Mouse (Mus musculus) 3134 (cell line): ENCODE measurements around the gene Runx1.
A peak's percentile ranks its signal among the peaks of the same experiment; 100 is the strongest.

Experiments used
- DNase-seq: peaks from one replicate; pipeline ENCODE4 v3.0.0-alpha.2; 2011; ENCODE audit warnings: low spot score; ENCODE audit not compliant: insufficient read length; ENCODE audit errors: extremely low read depth

The Runx1 gene

DNA sequence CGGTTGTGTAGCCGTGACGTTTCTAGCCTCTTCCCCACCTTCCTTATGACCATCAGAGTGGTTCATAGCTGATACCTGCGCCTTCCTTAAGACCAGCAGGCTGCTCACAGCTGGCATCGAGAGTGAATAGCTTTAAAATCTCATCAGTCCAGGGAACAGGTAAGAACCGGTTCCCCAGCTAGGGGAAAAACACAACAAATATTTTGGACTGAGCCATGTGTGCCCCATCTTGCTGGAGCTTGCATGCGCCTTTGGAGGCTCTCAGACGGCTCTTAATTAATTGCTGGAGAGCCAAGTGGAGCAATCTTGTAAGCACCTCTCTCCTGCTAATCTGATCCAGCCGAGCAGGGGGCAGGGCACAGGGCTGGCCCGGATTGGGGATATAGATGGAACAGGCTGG lies 245.0 kb downstream of the Runx1 start:
- DNase-seq, result no peak

DNA sequence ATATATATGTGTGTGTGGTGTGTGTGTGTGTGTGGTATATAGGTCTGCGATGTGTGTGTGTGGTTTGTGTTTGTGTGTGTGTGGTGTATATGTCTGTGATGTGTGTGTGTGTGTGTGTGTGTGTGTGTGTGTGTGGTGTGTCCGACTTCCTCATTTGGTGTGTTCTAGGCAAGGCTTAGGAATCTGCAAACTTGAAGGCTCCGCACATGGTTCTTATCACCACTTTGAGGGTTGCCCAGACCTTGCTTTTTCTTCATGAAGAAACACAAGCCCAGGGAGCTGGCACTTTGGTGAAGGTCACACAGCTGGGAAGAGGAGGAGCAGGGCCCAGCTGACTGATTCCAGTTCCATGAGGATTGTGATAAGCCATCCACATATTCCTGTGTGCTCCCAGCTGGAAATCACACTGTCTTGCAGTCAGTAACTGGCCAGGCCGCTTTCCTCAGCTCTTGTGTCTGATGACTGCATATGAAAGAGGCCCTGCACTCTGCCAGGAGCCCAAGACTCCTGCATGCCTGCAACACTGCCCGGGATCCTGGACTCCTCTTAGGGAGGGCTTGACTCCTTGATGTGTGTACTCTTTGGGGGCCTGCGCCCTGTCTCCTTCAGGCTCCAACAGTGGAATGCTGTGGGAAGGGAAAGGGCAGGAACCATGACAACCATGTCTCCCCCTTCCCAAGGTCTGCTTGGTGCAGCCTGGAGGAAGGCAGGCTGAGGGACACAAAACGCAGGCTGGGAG lies 246.9 kb downstream of the Runx1 start:
- no peak for DNase-seq

- no peak for DNase-seq
These were observed 248.6 kb downstream of the Runx1 start for GRCm38 (mm10) chr16:92577381-92577780.

DNA sequence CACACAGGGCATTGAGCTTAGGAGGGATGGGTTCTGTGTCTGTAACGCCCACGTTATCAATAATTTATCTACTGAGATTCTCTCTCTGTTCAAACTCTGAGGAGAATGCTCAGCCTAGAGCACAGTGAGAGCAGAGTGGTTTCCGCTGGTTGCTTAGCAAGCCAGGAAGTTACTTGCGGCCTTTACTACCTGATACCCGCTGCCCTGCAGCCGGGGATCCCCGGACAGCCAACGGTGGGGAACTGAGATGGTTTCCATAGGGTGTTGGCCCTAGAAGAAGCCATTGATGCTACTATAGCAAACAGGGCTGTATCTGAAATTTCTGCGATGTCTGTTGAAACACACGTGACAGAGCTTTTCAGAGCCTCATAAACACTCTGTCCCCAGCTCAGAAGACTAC lies 250.2 kb downstream of the Runx1 start:
- DNase-seq, result no peak

DNA sequence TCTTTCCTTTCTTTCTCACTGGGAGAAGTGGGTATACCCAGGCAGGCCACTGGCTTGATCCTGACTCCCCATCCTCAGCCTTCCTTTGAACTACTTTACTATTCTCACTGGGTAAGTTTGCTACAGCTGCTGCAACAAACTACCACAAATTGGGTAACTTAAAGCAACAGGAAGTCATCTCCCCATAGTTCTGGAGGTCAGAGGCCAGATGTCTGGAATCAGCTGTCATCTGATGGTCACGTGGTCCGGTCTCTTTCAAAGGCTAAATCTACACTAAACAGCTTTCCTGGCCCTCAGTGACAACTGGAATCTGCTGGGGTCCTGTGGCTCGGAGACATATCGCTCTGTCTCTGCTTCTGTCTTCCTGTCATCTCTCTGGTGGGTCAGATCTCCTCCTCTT lies 252.8 kb downstream of the Runx1 start:
- DNase-seq, result peak; percentile 28

DNA sequence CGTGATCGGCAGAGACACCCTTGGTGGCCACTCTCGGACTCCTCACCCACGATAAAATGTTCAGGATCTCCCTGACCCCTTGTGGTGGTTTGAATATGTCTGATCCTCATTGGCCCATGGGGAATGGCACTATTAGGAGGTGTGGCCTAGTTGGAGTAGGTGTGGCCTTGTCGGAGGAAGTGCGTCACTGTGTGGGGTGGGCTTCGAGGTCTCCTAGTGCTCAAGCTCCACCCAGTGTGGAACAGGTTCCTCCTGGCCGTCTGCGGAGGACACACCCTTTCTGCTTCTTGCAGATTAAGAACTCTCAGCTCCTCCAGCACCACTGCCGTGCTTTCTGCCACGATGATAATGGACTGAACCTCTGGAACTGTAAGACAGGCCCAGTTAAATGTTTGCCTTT lies 254.7 kb downstream of the Runx1 start:
- DNase-seq, result no peak

- DNase-seq, result no peak
These were observed 259.8 kb downstream of the Runx1 start for GRCm38 (mm10) chr16:92566146-92566545.

DNA sequence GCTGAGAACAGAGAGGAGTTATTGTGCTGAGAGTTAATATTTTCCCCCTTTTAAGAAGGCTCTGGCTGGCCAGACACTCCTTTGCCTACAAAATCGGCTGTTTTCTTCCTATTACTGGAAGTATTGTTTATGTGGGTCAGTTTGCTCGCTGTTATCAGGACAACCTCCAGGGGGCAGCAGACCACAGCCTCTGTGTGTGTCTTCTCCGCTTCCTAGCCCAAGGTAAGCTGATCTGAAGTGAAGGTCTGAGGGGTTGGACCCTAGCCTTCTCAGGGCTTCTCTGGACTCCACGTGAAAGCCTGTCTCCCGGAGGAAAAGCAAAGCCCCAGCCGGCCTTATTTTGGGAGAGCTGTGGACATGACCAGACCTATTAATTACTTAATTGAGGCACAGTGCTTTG lies 260.2 kb downstream of the Runx1 start:
- DNase-seq, result peak; percentile 36

DNA sequence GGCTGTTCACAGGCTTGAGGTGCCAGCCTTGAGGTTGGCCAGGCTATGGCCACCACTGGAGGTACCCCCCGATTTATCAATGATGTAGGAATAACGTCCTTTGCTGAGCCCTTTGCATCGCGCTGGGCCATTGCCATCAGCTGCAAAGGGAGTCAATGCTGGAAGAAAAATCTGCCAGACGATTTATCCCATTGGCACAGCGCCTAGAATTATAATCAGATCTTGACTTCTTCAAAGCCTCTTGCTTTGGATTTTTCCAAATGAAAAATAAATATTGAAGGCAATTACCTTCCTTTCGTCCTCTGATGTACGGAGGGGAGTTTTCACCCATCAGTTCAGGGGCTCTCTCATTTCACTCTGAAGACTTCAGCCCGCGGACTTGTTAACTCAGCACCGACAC lies 260.7 kb downstream of the Runx1 start:
- DNase-seq, result no peak

DNA sequence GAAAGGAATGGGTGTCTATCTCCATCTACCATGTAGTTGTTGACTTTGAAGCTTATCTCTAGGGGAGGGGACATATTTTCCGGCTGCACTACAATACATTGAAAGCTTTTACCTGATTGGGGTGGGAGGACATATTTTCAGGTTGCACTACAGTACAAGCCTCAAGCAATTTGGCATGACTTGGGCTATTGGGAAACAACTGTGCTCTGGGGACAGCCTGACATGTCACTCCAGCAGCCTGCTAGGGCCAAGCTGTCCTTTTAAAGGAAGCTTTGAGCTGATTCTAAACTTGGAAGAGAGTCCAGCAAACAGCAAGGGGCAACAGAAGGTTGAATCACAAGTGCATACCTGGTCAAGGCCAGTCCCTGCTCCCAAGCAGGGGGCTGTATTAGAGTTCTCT lies 270.9 kb downstream of the Runx1 start:
- no peak for DNase-seq

DNA sequence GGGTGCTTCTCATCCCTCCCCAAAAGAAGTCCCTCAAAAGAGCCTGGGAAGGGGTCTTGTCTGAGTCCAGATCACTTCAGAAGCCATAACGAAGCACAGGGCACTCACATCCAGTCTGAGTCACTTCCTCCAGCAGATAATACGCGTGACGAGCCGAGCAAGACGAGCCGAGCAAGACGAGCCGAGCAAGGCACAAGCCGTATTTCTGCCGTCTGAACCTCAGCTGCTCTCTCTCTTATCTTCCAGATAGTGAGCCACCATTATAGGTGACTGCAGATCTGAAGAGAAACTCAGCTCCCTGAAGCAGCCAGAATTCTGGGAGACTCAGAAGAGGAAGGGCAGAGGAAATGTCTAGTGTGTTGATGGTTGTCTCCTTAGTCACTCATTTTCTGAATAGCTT lies 273.1 kb downstream of the Runx1 start:
- peak; percentile 62 for DNase-seq

- peak; percentile 37 for DNase-seq
These were observed 273.9 kb downstream of the Runx1 start for GRCm38 (mm10) chr16:92552106-92552382.
